Mouse (Mus musculus) megakaryocyte, embryonic 14.5 days (primary cell): Measurements from ENCODE around the gene Nrip1. TPM values are rescaled to one million over a fixed set of nuclear protein-coding genes. Genes with fewer than 3 reads are reported as not detected.

Source experiments
- H3K27me3 ChIP-seq: replicated peaks from 2 replicates; pipeline ENCODE3; 2012; ENCODE audit warnings: inconsistent platforms
- H3K36me3 ChIP-seq: replicated peaks from 2 replicates; pipeline ENCODE3; 2012; ENCODE audit warnings: low read length, inconsistent platforms, mixed read lengths
- H3K4me1 ChIP-seq: 2 replicates; pipeline ENCODE4 v1.6.1; 2012; ENCODE audit warnings: inconsistent platforms
- H3K4me3 ChIP-seq: replicated peaks from 2 replicates; pipeline ENCODE3; 2012; ENCODE audit warnings: moderate library complexity, mild to moderate bottlenecking, inconsistent platforms
- H3K9me3 ChIP-seq: 2 replicates; pipeline ENCODE4 v1.6.1; 2012; ENCODE audit warnings: inconsistent platforms
- FLI1 ChIP-seq: IDR thresholded peaks from 2 replicates; pipeline ENCODE4 v1.6.1; 2012; ENCODE audit warnings: low read length, inconsistent platforms, mixed read lengths
- GATA1 ChIP-seq: IDR thresholded peaks from 3 replicates; pipeline ENCODE4 v1.6.1; 2012; ENCODE audit warnings: mixed read lengths, low read length, inconsistent platforms, borderline replicate concordance
- polyA plus RNA-seq: library from polyadenylated mRNA; stranded (reverse); fragments of >175 nt; gene quantifications from 2 replicates; pipeline ENCODE4 v1.2.3, GENCODE M21; 2012; ENCODE audit warnings: low replicate concordance; ENCODE audit not compliant: insufficient read depth

Gene Nrip1
- polyA plus RNA-seq, 1 experiment = 3.0 TPM

DNA sequence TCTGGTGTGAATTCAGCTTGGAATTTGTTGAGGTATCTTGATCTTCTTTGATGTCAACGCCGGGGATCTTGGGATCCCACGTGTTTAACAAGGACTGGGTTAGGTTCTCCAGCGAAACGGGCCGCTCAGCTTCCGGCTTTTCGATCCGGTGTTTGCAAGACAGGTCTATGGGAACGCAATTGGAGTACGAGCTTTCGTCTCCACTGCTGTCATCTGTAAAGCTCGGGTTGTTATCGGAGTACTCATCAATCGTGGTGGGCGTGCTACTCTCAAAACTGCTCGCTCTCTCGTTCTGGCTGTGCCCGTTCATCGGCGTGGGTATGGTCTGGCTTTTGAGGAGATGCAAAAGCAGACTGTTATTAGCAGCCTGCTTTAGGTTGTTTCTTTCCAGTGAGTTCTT lies 80.5 kb downstream of the Nrip1 start:
- Histone ChIP-seq H3K36me3 (peaks cover 70% of the 10 kb centered on the region), H3K4me3 (no peak overlapping the region), H3K27me3 (no peaks in the 10 kb centered on the region), H3K9me3 (peaks cover 11% of the 10 kb centered on the region), H3K4me1 (peaks cover 35% of the 10 kb centered on the region)
- TF ChIP-seq FLI1 (no peak), GATA1 (no peak)

- TF ChIP-seq GATA1 = no peak
- no peak for TF ChIP-seq FLI1
- peaks cover 11% of the 10 kb centered on the region for H3K9me3 ChIP-seq
- H3K4me3 ChIP-seq = no peak overlapping the region
- H3K27me3 ChIP-seq = no peaks in the 10 kb centered on the region
- H3K4me1 ChIP-seq = peaks cover 30% of the 10 kb centered on the region
- H3K36me3 ChIP-seq = peaks cover 73% of the 10 kb centered on the region
Measured at GRCm38 (mm10) chr16:76292656-76293055, 81.0 kb downstream of the Nrip1 start.

GRCm38 (mm10) chr16:76291366-76291765 lies 82.3 kb downstream of the Nrip1 start:
- H3K9me3 ChIP-seq = peaks cover 11% of the 10 kb centered on the region
- TF ChIP-seq GATA1 (no peak), FLI1 (no peak)
- H3K36me3 ChIP-seq = peaks cover 70% of the 10 kb centered on the region
- H3K27me3 ChIP-seq = no peaks in the 10 kb centered on the region
- H3K4me3 ChIP-seq = no peak overlapping the region
- peaks cover 25% of the 10 kb centered on the region for H3K4me1 ChIP-seq

DNA sequence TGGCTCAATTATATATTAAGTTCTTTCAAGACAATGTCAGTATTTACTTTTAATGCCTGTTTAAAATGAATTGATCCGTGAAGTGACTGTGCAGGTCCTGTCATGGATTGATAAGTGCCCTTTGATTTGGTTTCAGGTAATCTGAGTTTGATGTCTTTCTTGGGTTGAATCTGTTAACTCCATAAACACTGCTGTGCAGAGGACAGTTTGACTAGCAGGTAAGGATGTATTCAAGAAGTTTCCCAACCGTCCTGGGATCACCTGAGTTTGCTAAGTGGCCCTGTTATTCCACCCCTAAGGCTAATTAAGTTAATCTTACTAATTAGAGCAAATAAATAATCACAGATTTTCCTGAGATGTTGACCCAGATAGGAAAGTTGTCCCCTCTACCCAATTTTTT lies 84.1 kb downstream of the Nrip1 start:
- peaks cover 51% of the 10 kb centered on the region for H3K36me3 ChIP-seq
- H3K9me3 ChIP-seq = peaks cover 11% of the 10 kb centered on the region
- H3K27me3 ChIP-seq = no peaks in the 10 kb centered on the region
- TF ChIP-seq FLI1 (no peak), GATA1 (no peak)
- peaks cover 14% of the 10 kb centered on the region for H3K4me1 ChIP-seq
- no peak overlapping the region for H3K4me3 ChIP-seq

- TF ChIP-seq GATA1 = no peak
- TF ChIP-seq FLI1 = no peak
- no peaks in the 10 kb centered on the region; the same call in 1 of the 2 replicates for H3K4me1 ChIP-seq
- H3K36me3 ChIP-seq = peaks cover 5% of the 10 kb centered on the region
- no peak overlapping the region for H3K4me3 ChIP-seq
- no peaks in the 10 kb centered on the region for H3K9me3 ChIP-seq
- H3K27me3 ChIP-seq = no peaks in the 10 kb centered on the region
Measured at GRCm38 (mm10) chr16:76283796-76284195, 89.8 kb downstream of the Nrip1 start.

GRCm38 (mm10) chr16:76281850-76282249 lies 91.8 kb downstream of the Nrip1 start:
- no peaks in the 10 kb centered on the region; the same call in 1 of the 2 replicates for H3K4me1 ChIP-seq
- no peak overlapping the region for H3K4me3 ChIP-seq
- no peaks in the 10 kb centered on the region for H3K27me3 ChIP-seq
- TF ChIP-seq GATA1 (no peak), FLI1 (no peak)
- no peaks in the 10 kb centered on the region for H3K9me3 ChIP-seq
- no peaks in the 10 kb centered on the region for H3K36me3 ChIP-seq

GRCm38 (mm10) chr16:76280365-76280764 lies 93.3 kb downstream of the Nrip1 start:
- Histone ChIP-seq H3K9me3 (no peaks in the 10 kb centered on the region), H3K36me3 (no peaks in the 10 kb centered on the region), H3K4me1 (no peaks in the 10 kb centered on the region; the same call in 1 of the 2 replicates), H3K4me3 (no peak overlapping the region), H3K27me3 (no peaks in the 10 kb centered on the region)
- no peak for TF ChIP-seq GATA1
- TF ChIP-seq FLI1 = no peak

- TF ChIP-seq GATA1 = no peak
- no peak for TF ChIP-seq FLI1
- Histone ChIP-seq H3K36me3 (no peaks in the 10 kb centered on the region), H3K4me3 (no peak overlapping the region), H3K27me3 (no peaks in the 10 kb centered on the region), H3K9me3 (no peaks in the 10 kb centered on the region), H3K4me1 (no peaks in the 10 kb centered on the region)
Measured at GRCm38 (mm10) chr16:76276271-76276670, 97.4 kb downstream of the Nrip1 start.

DNA sequence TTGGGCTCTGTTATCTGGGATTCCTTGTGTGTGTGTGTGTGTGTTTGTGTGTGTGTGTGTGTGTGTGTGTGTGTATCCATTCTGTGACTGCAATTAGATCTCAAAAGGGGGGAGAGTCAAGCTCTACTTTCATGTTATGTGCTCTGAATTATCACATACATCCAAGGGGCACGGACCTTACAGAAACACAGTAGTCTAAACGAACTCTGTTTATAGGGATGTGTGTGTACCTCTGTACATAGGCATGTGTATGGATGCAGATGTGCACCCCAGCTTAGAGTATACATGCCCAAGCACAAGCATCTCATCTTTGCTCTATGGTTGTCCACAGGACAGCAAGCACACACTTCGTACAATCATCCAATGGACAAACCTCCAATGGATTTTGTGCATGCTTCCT lies 98.0 kb downstream of the Nrip1 start:
- no peaks in the 10 kb centered on the region for H3K4me1 ChIP-seq
- no peaks in the 10 kb centered on the region for H3K27me3 ChIP-seq
- H3K9me3 ChIP-seq = no peaks in the 10 kb centered on the region
- H3K4me3 ChIP-seq = no peak overlapping the region
- no peak for TF ChIP-seq GATA1
- TF ChIP-seq FLI1 = no peak
- no peaks in the 10 kb centered on the region for H3K36me3 ChIP-seq

GRCm38 (mm10) chr16:76275166-76275565 lies 98.5 kb downstream of the Nrip1 start:
- Histone ChIP-seq H3K36me3 (no peaks in the 10 kb centered on the region), H3K9me3 (no peaks in the 10 kb centered on the region), H3K4me1 (no peaks in the 10 kb centered on the region; the same call in 1 of the 2 replicates), H3K4me3 (no peak overlapping the region), H3K27me3 (no peaks in the 10 kb centered on the region)
- TF ChIP-seq GATA1 = no peak
- TF ChIP-seq FLI1 = no peak
